Mouse (Mus musculus) frontal cortex, postnatal 10 days (tissue): Measurements from ENCODE around the gene Mmab.

Experiments used
- DNase-seq, 2 experiments: peaks; one replicate each; pipeline ENCODE4 v3.0.0; 2022; ENCODE audit warnings: low spot score in 2 of 2, mixed read lengths in 1 of 2

The Mmab gene

GRCm38 (mm10) chr5:114428621-114429020, 15.2 kb downstream of the Mmab start:
- no peak for DNase-seq

- no peak for DNase-seq
Observed at GRCm38 (mm10) chr5:114426732-114427131, 17.1 kb downstream of the Mmab start.

GRCm38 (mm10) chr5:114423961-114424360, 19.9 kb downstream of the Mmab start:
- no peak for DNase-seq

DNA sequence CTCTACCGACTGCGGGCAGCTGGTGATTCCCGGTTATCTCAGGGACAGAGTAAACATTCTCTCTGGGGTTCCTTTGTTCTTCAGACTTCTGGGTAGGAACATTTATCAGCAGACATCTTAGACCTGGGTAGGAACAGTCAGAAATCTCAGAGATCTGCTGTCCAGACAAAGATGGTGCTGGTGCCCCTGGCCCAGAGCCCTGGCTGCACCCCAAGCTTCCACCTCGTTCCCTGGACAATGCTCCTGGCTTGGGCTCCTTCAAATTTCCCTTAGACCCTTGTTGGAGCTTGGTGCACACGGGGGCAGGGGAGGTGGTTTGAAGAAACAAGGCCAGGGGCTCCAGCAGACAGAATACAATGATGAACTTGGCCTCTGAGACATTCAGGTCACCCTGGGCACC, 21.3 kb downstream of the Mmab start:
- no peak for DNase-seq

DNA sequence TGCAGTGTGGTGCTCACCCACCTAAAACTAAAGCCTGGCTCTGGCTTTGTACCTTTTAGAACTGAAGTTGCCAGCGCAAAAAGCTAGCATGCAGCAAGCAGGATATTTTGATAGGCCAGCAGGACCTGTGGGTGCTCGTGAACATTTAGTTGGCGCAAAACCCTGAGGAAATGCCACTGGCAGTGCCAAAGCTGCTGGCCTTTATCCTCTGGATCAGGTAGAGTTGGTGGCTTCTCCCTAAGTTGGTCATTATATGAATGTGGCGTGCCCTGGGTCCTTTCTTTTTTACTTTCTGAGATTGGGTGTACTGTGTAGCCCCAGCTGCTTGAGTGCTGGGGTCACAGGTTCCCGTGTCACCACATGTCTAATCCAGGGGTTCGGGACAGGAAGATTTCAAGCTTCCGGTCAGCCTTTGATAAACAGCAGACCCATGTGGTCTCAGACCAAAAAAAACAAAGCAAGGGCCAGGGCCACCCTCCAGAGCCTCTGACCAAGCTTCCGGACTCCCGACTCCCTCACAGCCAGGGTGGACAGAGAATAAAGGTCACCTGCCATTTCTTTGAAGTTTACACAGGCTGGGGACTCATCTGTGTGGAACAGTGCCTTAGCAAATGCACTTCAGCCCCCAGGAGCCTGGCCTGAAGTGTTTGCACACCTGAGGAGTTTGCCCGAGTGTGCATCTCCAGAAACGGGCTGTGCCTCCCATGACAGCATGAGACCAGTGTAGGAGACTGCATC, 22.1 kb downstream of the Mmab start:
- no peak for DNase-seq

GRCm38 (mm10) chr5:114418541-114418940, 25.3 kb downstream of the Mmab start:
- DNase-seq: no peak

- DNase-seq: no peak
Observed at GRCm38 (mm10) chr5:114416855-114417254, 27.0 kb downstream of the Mmab start.

DNA sequence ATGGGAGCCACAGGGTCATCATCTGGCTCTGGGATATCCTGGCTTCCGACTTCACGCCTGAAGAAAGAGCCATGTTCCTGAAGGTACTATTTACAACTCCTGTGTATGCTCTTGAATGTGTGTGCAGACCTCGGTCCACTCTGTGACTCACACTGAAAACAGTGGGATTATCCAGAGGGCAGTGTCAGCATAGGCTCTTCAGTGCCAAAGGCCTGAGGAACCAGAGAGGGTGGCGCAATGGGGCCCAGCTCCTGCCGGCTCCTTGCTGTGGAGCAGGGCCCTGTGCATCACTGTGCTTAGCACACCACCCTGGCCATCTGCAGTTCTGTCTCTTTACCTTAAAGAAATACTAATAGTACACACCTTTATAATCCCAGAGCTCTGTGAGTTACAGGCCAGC, 28.3 kb downstream of the Mmab start:
- DNase-seq: no peak

- DNase-seq: no peak
Observed at GRCm38 (mm10) chr5:114413067-114413735, 30.7 kb downstream of the Mmab start.

DNA sequence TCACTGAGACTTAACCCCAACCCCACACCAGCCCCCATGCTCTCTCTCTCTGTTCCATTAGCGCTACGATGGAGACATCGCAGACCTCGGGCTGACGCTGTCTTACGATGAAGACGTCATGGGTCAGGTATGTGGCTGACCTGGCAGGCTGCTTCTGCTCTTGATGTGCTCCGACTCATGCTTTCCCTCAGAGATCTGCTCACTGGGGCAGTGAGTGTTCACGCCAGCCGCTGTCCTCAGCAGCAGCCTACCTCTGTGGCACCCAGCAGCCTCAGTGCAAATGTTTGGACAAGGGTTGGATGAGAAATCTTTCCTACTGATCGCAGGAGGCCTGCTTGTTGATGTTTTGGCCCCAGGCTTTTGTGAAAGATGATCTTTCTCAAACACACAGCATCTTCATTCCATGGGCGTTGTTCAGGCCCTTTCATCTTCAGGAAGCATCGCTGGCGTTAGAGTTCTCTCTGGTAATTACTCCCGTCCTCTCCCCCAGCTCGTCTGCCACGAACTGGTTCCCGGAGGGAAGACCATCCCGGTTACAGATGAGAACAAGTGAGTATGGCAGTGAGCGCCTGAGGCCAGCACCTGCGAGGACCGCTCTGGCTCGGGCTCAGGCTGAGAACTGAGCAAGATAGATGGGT, 31.4 kb downstream of the Mmab start:
- no peak for DNase-seq

- no peak for DNase-seq
Observed at GRCm38 (mm10) chr5:114410429-114410828, 33.4 kb downstream of the Mmab start.

GRCm38 (mm10) chr5:114408846-114409245, 35.0 kb downstream of the Mmab start:
- no peak for DNase-seq

DNA sequence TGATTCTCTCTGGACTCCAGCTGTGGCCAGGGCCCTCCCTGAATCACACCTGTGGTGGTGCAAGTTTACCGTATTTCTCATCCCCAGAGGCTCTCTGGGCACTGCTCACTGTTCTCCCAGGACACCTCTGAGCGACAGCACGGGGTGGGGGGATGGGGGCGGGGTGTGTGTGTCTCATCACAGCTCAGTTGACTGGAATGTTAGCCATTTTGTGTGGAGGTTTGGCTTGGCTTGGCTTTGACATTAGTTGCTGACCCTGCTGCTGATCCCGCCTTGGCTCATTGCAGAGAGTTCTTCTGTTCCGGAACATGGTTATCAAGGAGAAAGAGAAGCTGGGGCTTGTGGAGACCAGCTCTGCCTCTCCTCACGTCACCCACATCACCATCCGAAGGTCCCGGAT, 36.0 kb downstream of the Mmab start:
- no peak for DNase-seq

GRCm38 (mm10) chr5:114407269-114407668, 36.6 kb downstream of the Mmab start:
- no peak for DNase-seq

DNA sequence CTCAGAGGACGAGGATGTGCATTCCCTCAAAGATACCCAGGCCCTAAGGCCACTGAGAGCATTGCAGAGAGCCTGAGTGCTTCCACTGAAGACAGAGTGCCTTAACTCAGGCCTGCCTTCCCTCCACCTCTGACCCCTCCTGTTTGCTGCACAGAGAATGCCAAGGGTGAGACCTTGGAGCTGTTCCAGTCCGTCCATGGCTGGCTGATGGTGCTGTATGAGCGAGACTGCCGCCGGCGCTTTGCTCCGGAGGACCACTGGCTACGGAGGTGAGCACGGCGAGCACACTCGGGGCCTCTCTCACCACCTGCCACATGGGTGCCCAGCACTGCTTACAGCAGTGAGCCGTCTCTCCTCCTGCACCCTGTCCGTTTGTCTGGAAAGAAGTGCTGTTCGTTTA, 37.3 kb downstream of the Mmab start:
- DNase-seq: no peak

DNA sequence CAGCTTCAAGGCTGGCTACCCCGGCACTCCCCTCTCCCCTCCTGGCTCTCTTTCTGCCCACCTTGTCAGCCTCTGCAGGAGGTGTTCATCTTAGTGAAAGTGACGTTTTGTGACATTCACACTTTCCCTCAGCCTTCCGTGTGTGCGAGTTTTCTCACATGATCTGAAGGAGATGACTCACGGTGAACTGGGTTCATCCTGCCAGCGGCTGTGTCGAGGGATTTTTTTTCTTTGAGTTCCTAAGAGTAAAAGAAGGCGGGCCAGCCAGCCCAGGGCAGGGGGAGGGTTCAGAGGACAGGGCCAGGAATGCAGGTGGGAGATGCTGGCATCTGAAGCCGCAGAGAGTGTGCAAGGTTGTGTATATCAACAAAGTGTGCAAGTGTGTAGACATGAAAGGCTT, 50.7 kb downstream of the Mmab start:
- no peak for DNase-seq

DNA sequence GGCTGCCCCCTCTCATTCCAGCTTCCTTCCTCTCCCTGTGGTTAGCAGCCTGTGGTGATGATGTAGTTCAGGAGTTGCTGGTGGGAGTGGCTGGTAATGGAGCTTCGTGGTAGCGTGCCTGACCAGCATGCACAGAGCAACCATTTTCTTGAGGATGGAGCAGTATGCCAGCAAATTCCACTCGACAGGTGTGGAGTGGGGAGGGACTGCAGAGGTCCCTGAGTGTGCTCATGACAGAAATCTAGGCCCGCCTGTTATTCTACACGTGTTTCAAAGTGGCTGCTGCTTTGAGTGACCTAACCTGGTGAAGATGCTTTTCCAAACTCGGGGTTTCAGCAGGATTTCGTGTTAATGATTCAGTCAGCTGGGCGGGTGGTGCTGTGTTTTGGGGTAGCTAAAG, 59.4 kb downstream of the Mmab start:
- DNase-seq: no peak

DNA sequence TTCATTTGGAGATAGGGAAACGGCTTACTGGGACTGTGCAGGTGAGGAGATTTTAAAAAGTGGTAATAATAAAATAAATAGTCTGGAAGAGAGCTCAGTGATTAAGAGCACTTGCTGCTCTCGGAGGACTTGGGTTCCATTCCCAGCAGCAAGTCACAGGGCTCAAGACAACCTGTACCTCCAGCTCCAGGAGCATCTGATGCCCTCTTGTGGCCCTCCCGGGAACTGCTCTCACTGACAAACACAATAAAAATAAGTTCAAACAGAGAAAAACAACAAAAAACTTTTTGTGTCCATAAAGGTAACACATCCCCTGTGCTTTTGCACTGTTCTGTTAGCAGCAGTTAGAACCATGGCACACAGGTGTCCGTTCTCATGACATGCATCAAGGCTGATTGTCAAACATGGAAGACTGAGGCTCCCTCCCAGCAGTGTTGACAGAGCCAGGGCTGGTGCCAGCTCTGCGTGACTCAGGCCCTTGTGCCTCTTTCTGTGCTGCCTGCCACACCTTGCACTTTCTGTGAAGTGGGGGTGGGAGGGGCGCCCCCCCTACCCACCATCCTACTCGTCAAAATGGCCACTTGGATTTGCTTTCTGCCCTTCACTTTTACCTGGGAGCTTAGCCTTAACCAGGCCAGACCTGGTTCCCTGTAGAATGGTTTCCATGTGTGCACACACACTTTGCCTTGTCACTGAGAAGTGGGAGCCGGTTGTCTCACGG, 60.5 kb downstream of the Mmab start:
- DNase-seq: no peak
